Mouse (Mus musculus): ENCODE results near the gene Tfdp2. TPM values are rescaled to one million over a fixed set of nuclear protein-coding genes. Genes with fewer than 3 reads are reported as not detected.
"Not testable (repeated sequence)": the region's sequence is repeated elsewhere in the genome, so short reads cannot be mapped to it uniquely, and the experiment has no call there.

Gene Tfdp2
- polyA plus RNA-seq, 1 experiment from 2014 or later, result 128 TPM

DNA sequence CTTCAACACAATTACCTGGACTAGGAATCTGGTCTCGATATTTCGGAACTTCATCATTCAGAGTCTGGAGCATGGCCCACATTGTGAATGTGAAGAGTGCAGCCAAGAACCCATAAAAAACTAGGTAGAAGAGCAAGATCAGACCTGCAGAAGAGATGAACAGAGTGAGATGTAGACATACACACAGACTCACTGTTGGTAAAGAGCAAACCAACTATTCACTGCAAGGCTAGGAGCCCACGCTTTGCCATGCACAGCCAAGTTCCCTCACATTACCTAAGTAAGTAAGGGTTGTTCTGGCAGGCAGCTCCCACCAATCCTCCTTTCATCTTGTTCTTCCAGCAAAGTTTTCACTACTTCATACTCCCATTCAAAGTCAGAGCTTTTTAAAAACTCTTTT lies 149.7 kb downstream of the Tfdp2 start:
- Histone ChIP-seq H3K4me1 (ENCODE audit: control insufficient read depth, insufficient read depth, low read length) (no peaks in the 10 kb centered on the region), H3K9ac (ENCODE audit: low read length) (no peak overlapping the region), H3K27me3 (ENCODE audit: control insufficient read depth, insufficient read depth, low read length) (no peaks in the 10 kb centered on the region), H3K4me3 (ENCODE audit: low read depth, low read length) (no peak overlapping the region), H3K4me2 (no peak overlapping the region), H3K9me3 (ENCODE audit: control insufficient read depth, low read length) (no peaks in the 10 kb centered on the region), H3K27ac (ENCODE audit: low read depth, low read length) (no peak overlapping the region), H3K36me3 (ENCODE audit: control insufficient read depth, insufficient read depth, low read length) (peaks cover 2% of the 10 kb centered on the region; the same call in 1 of the 2 replicates)
- 93% methylated on average over 3 of the region's 3 CpGs for WGBS
- DNase-seq (ENCODE audit: low spot score, missing footprints) (no peak), ATAC-seq (ENCODE audit: low FRiP score) (no peak)

DNA sequence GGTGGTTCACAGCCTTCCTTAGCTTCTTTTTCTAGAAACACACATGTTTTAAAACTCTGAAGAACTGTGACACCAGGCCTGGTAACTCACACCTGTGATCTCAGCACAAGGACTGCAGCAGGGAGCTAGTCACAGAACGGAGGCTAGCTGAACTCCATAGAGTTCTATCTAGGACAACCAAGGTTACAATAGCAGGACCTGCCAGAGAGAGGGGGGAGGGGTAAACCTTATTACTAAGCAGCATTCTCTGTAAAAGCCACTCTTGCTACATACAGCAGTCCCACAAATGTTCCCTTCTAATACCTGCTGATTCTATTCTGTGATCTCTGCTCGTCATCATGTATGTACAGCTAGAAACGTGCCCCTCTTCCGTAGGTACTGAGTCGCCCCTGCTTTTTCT lies 152.8 kb downstream of the Tfdp2 start:
- no peaks in the 10 kb centered on the region for H3K4me1 ChIP-seq (ENCODE audit: control insufficient read depth, insufficient read depth, low read length)
- H3K27me3 ChIP-seq (ENCODE audit: control insufficient read depth, insufficient read depth, low read length), result no peaks in the 10 kb centered on the region
- no peaks in the 10 kb centered on the region for H3K36me3 ChIP-seq (ENCODE audit: control insufficient read depth, insufficient read depth, low read length)
- ATAC-seq (ENCODE audit: low FRiP score), result no peak
- no peak for DNase-seq (ENCODE audit: low spot score, missing footprints)
- no peaks in the 10 kb centered on the region for H3K9me3 ChIP-seq (ENCODE audit: control insufficient read depth, low read length)
- 89% methylated on average over 5 of the region's 5 CpGs for WGBS
- H3K4me2 ChIP-seq, result no peak overlapping the region
- no peak overlapping the region for H3K9ac ChIP-seq (ENCODE audit: low read length)
- no peak overlapping the region for H3K4me3 ChIP-seq (ENCODE audit: low read depth, low read length)
- H3K27ac ChIP-seq (ENCODE audit: low read depth, low read length), result no peak overlapping the region

DNA sequence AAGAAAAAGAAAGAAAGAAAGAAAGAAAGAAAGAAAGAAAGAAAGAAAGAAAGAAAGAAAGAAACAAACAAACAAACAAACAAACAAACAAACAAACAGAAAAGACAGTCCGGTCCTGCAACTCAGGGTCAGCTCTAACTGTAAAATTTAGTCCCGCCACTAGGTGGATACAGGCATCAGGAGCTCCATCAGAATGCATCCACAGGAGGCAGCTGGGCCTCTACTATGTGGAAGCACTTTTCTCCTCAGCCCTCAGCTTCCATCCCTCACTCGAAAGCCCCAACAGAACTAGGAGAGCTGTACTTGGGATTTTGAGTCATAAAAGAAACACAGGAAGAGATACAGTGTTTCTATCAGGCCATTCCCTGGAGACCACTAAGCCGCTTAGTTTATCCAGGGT lies 153.9 kb downstream of the Tfdp2 start:
- ATAC-seq (ENCODE audit: low FRiP score) (no peak), DNase-seq (ENCODE audit: low spot score, missing footprints) (peak; percentile 91)
- no peak overlapping the region for H3K4me2 ChIP-seq
- no peaks in the 10 kb centered on the region for H3K27me3 ChIP-seq (ENCODE audit: control insufficient read depth, insufficient read depth, low read length)
- H3K36me3 ChIP-seq (ENCODE audit: control insufficient read depth, insufficient read depth, low read length), result no peaks in the 10 kb centered on the region
- H3K4me1 ChIP-seq (ENCODE audit: control insufficient read depth, insufficient read depth, low read length), result no peaks in the 10 kb centered on the region
- H3K9ac ChIP-seq (ENCODE audit: low read length), result no peak overlapping the region
- no peak overlapping the region for H3K27ac ChIP-seq (ENCODE audit: low read depth, low read length)
- H3K4me3 ChIP-seq (ENCODE audit: low read depth, low read length), result no peak overlapping the region
- no peaks in the 10 kb centered on the region for H3K9me3 ChIP-seq (ENCODE audit: control insufficient read depth, low read length)
- WGBS, result 45% methylated on average over 4 of the region's 4 CpGs

DNA sequence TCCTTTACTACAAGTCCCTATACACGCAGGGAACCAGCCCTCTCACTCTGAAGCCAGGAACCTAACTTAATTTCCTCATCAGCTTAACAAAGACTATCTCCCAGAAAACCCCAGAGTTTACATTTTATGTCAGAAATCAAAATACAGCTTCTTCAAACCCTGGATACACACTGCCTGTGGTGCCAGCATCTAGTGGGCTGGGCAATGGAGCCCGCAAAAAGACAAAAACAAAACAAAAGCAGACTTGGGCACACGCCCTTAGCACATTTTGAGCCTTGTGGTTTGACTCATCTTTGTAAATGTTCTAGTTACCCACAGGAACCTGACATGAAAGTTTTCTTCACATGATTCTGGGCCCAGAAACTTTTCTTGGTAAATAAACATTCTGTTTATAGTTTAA lies 154.4 kb downstream of the Tfdp2 start:
- Histone ChIP-seq H3K4me3 (ENCODE audit: low read depth, low read length) (no peak overlapping the region), H3K4me2 (no peak overlapping the region), H3K27me3 (ENCODE audit: control insufficient read depth, insufficient read depth, low read length) (no peaks in the 10 kb centered on the region), H3K27ac (ENCODE audit: low read depth, low read length) (no peak overlapping the region), H3K9ac (ENCODE audit: low read length) (no peak overlapping the region), H3K9me3 (ENCODE audit: control insufficient read depth, low read length) (no peaks in the 10 kb centered on the region), H3K36me3 (ENCODE audit: control insufficient read depth, insufficient read depth, low read length) (no peaks in the 10 kb centered on the region), H3K4me1 (ENCODE audit: control insufficient read depth, insufficient read depth, low read length) (no peaks in the 10 kb centered on the region)
- 63% methylated on average over 3 of the region's 3 CpGs for WGBS
- DNase-seq (ENCODE audit: low spot score, missing footprints) (no peak), ATAC-seq (ENCODE audit: low FRiP score) (no peak)

- H3K9me3 ChIP-seq (ENCODE audit: control insufficient read depth, low read length); ATAC-seq (ENCODE audit: low FRiP score); H3K27me3 ChIP-seq (ENCODE audit: control insufficient read depth, insufficient read depth, low read length); H3K27ac ChIP-seq (ENCODE audit: low read depth, low read length); H3K9ac ChIP-seq (ENCODE audit: low read length); H3K4me2 ChIP-seq; H3K36me3 ChIP-seq (ENCODE audit: control insufficient read depth, insufficient read depth, low read length); H3K4me1 ChIP-seq (ENCODE audit: control insufficient read depth, insufficient read depth, low read length); DNase-seq (ENCODE audit: low spot score, missing footprints); H3K4me3 ChIP-seq (ENCODE audit: low read depth, low read length): not testable (repeated sequence)
- WGBS, result 94% methylated on average over 6 of the region's 6 CpGs
These were observed 155.7 kb downstream of the Tfdp2 start for GRCm38 (mm10) chr9:96351771-96352170.

GRCm38 (mm10) chr9:96353121-96353769 lies 157.2 kb downstream of the Tfdp2 start:
- Histone ChIP-seq H3K9me3 (ENCODE audit: control insufficient read depth, low read length) (no peaks in the 10 kb centered on the region), H3K36me3 (ENCODE audit: control insufficient read depth, insufficient read depth, low read length) (no peaks in the 10 kb centered on the region), H3K4me2 (no peak overlapping the region), H3K4me1 (ENCODE audit: control insufficient read depth, insufficient read depth, low read length) (no peaks in the 10 kb centered on the region), H3K4me3 (ENCODE audit: low read depth, low read length) (no peak overlapping the region), H3K9ac (ENCODE audit: low read length) (no peak overlapping the region), H3K27me3 (ENCODE audit: control insufficient read depth, insufficient read depth, low read length) (no peaks in the 10 kb centered on the region), H3K27ac (ENCODE audit: low read depth, low read length) (no peak overlapping the region)
- DNase-seq (ENCODE audit: low spot score, missing footprints) (no peak), ATAC-seq (ENCODE audit: low FRiP score) (no peak)
- WGBS, result 76% methylated on average over 12 of the region's 12 CpGs

DNA sequence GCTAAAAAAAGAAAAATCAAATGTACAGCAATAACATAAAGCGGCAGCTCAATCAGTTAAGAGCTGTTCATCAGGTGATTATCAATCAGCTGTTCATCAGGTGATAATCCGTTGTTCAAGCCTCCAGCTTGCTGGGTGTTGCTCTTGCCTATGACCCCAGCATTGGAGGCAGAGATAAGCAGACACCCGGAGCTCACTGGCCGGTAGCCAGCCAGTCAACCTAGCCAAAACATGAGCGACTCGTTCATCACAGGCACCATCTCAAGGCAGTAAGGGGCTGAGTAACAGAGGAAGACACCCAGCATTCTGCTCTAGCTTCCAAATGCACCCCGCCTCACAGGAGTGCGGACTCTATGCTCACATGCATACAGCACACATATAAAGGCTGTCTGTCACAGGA lies 157.7 kb downstream of the Tfdp2 start:
- H3K27me3 ChIP-seq (ENCODE audit: control insufficient read depth, insufficient read depth, low read length), result no peaks in the 10 kb centered on the region
- H3K9me3 ChIP-seq (ENCODE audit: control insufficient read depth, low read length), result no peaks in the 10 kb centered on the region
- ATAC-seq (ENCODE audit: low FRiP score) (no peak), DNase-seq (ENCODE audit: low spot score, missing footprints) (no peak)
- no peak overlapping the region for H3K9ac ChIP-seq (ENCODE audit: low read length)
- H3K36me3 ChIP-seq (ENCODE audit: control insufficient read depth, insufficient read depth, low read length), result no peaks in the 10 kb centered on the region
- no peak overlapping the region for H3K4me3 ChIP-seq (ENCODE audit: low read depth, low read length)
- no peak overlapping the region for H3K27ac ChIP-seq (ENCODE audit: low read depth, low read length)
- no peak overlapping the region for H3K4me2 ChIP-seq
- no peaks in the 10 kb centered on the region for H3K4me1 ChIP-seq (ENCODE audit: control insufficient read depth, insufficient read depth, low read length)
- 83% methylated on average over 8 of the region's 8 CpGs for WGBS

DNA sequence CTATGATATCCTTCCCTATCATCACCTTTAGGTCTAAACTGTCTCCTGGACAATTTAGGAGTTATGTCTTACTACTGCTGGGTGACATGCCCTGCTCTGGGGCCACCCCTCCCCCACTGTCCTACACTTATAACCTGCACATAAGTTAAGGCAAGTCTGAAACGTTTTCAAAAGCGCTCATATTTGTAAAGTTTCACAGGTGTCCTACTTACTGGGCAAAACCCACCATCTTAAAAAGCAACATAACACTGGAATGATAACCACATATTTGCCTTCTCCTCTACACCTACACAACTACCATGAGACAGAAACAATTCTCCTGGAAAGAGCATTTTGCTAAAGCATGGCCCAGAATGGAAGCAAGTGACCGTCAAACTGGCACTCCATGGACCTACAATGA lies 164.0 kb downstream of the Tfdp2 start:
- Histone ChIP-seq H3K9me3 (ENCODE audit: control insufficient read depth, low read length) (no peaks in the 10 kb centered on the region), H3K27ac (ENCODE audit: low read depth, low read length) (no peak overlapping the region), H3K9ac (ENCODE audit: low read length) (no peak overlapping the region), H3K27me3 (ENCODE audit: control insufficient read depth, insufficient read depth, low read length) (no peaks in the 10 kb centered on the region), H3K4me1 (ENCODE audit: control insufficient read depth, insufficient read depth, low read length) (peaks cover 15% of the 10 kb centered on the region), H3K36me3 (ENCODE audit: control insufficient read depth, insufficient read depth, low read length) (no peaks in the 10 kb centered on the region), H3K4me3 (ENCODE audit: low read depth, low read length) (no peak overlapping the region), H3K4me2 (no peak overlapping the region)
- no peak for ATAC-seq (ENCODE audit: low FRiP score)
- DNase-seq (ENCODE audit: low spot score, missing footprints), result no peak
- WGBS, result 84% methylated on average over 3 of the region's 3 CpGs

DNA sequence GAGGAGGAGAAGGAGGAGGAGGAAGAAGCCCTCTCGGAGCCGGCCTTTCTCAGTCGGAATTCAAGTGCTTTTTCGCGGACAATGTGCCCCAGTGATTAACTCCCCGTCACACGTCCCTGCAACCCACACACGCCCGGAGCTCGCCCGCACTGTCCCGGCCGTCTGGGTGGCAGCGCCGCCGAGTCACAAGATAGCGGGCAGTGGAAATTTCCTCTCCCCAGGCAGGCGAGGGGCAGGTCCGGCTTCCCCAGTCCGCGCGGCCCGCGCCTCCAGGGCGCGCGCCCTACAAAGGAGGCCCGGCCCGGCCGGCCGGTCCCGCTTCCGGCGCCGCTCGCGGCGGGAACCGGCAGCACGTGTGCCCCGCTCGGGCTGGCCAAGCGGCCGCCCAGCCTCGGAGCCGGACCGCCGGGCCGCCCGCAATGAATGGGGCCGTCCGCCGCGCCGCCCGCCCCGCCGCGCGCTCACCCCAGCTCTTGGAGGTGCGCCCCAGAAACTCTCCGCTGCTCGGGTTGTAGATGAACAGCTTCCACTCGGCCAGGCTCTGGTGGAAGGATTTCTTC lies 167.6 kb downstream of the Tfdp2 start:
- no peaks in the 10 kb centered on the region for H3K36me3 ChIP-seq (ENCODE audit: control insufficient read depth, insufficient read depth, low read length)
- peak; percentile 72 for ATAC-seq (ENCODE audit: low FRiP score)
- WGBS, result under 1% methylated on average over 59 of the region's 64 CpGs

More for the DNA sequence above, 167.6 kb downstream of the Tfdp2 start:
- Histone ChIP-seq H3K9ac (ENCODE audit: low read length) (peak overlapping the region; percentile 87), H3K4me3 (ENCODE audit: low read depth, low read length) (peak overlapping the region; percentile 69), H3K4me1 (ENCODE audit: control insufficient read depth, insufficient read depth, low read length) (peaks cover 15% of the 10 kb centered on the region), H3K27ac (ENCODE audit: low read depth, low read length) (peak overlapping the region; percentile 88), H3K27me3 (ENCODE audit: control insufficient read depth, insufficient read depth, low read length) (no peaks in the 10 kb centered on the region), H3K9me3 (ENCODE audit: control insufficient read depth, low read length) (no peaks in the 10 kb centered on the region), H3K4me2 (peak overlapping the region; percentile 62)
- DNase-seq (ENCODE audit: low spot score, missing footprints), result peak; percentile 98

Data from midbrain, embryonic 11.5 days (tissue).